Mouse (Mus musculus): ENCODE data around the gene Chp2.

GRCm38 (mm10) chr7:122244584-122244983 is 25.3 kb downstream of the Chp2 start:
- no peak for TF ChIP-seq CTCF (IDR thresholded peaks at IDR 0.05; ENCODE audit: low read depth)
- TF ChIP-seq EP300 (IDR thresholded peaks at IDR 0.05; ENCODE audit: low read depth) = no peak
